Mouse (Mus musculus) midbrain, embryonic 11.5 days (tissue): ENCODE data around the gene H2-M5. TPM values are rescaled to one million over a fixed set of nuclear protein-coding genes. Genes with fewer than 3 reads are reported as not detected.

ENCODE experiments used
- ATAC-seq: fragments of 200-750 bp; cut with Nextera tagmentation; 2 replicates; pipeline ENCODE4 v1.8.0; 2017; ENCODE audit warnings: moderate TSS enrichment, moderate library complexity; ENCODE audit not compliant: low FRiP score
- DNase-seq: peaks from one replicate; pipeline ENCODE4 v3.0.0; 2015; ENCODE audit warnings: low spot score; ENCODE audit errors: missing footprints
- H3K27ac ChIP-seq: fragments of 300-500 bp; sonication (generic); 2 replicates; pipeline ENCODE4 v1.5.1; 2014; ENCODE audit warnings: low read depth, low read length
- H3K27me3 ChIP-seq: fragments of 300-500 bp; sonication (generic); 2 replicates; pipeline ENCODE4 v1.6.1; 2014; ENCODE audit warnings: mild to moderate bottlenecking, low read length, moderate library complexity, mixed read lengths; ENCODE audit not compliant: control insufficient read depth, insufficient read depth
- H3K36me3 ChIP-seq: fragments of 300-500 bp; sonication (generic); 2 replicates; pipeline ENCODE4 v1.6.1; 2014; ENCODE audit warnings: mild to moderate bottlenecking, low read length, moderate library complexity, mixed read lengths; ENCODE audit not compliant: control insufficient read depth, insufficient read depth
- H3K4me1 ChIP-seq: fragments of 300-500 bp; sonication (generic); 2 replicates; pipeline ENCODE4 v1.6.1; 2014; ENCODE audit warnings: low read length; ENCODE audit not compliant: control insufficient read depth, insufficient read depth
- H3K4me2 ChIP-seq: fragments of 300-500 bp; sonication (generic); 2 replicates; pipeline ENCODE4 v1.6.1; 2014; ENCODE audit warnings: mild to moderate bottlenecking, moderate library complexity
- H3K4me3 ChIP-seq: fragments of 300-500 bp; sonication (generic); 2 replicates; pipeline ENCODE4 v1.5.1; 2014; ENCODE audit warnings: low read depth, low read length
- H3K9ac ChIP-seq: fragments of 300-500 bp; sonication (generic); 2 replicates; pipeline ENCODE4 v1.6.1; 2014; ENCODE audit warnings: low read length
- H3K9me3 ChIP-seq: fragments of 300-500 bp; sonication (generic); 2 replicates; pipeline ENCODE4 v1.6.1; 2016; ENCODE audit warnings: low read length; ENCODE audit not compliant: control insufficient read depth
- WGBS: fragments of 180-500 bp; shearing (Covaris S2); extraction: QIAGEN DNeasy Blood & Tissue Kit; methylation state at CpG from one replicate; pipeline ENCODE4 v1.1.7; 2014; 5-methylcytosine and 5-hydroxymethylcytosine counted together
- polyA plus RNA-seq: library from polyadenylated mRNA; unstranded; fragments of >200 nt; fragmentation: Nextera tagmentation; extraction: Ambion mirVana; gene quantifications from 2 replicates; pipeline ENCODE4 v1.2.1, GENCODE M21; 2014

H2-M5 gene
- polyA plus RNA-seq, 1 experiment from 2014 or later, result 0.67 TPM

DNA sequence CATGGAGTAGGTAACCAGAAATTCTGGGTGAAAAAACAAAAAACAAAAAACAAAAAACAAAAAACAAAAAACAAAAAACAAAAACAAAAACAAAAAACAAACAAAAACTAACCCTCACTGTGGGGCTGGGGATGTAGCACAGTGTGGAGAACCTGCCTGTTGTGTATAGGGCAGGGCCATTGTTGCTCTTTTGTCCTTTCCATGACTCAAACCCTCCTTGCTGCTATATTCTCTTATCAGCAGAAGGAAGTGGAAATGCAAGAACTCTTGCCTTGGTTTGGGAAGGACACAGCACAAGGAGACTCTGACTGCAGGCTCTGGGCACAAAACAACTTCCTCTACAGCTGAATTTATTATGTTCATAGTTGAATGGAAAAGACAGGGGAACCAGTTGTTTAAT lies 27.0 kb upstream of the H2-M5 start:
- ATAC-seq, result no peak

DNA sequence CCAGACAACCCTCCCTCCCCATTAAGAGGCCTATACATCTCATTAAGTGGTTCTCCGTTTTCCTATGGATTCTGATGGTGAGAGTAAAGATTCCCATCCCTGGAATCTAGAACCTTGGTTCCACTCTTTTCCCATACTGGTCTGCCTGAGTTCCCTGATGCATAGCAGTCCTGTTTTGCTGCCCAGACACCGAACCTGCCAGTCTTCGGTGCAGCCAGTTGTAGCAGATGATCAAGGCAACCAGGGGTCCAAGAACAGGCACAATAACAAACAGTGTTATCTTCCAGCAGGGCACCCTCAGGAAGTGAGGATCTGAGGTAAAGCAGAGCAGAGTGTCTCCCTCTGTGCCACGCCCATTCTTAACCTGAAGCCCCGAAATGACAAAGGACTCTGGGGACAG lies 22.8 kb upstream of the H2-M5 start:
- peaks cover 10% of the 10 kb centered on the region; the same call in 1 of the 2 replicates for H3K36me3 ChIP-seq
- ATAC-seq (no peak), DNase-seq (no peak)
- no peaks in the 10 kb centered on the region for H3K27me3 ChIP-seq
- no peak overlapping the region for H3K9ac ChIP-seq
- H3K9me3 ChIP-seq, result no peaks in the 10 kb centered on the region
- no peak overlapping the region for H3K4me2 ChIP-seq
- H3K4me1 ChIP-seq, result no peaks in the 10 kb centered on the region
- no peak overlapping the region for H3K27ac ChIP-seq
- 79% methylated on average over 5 of the region's 5 CpGs for WGBS
- H3K4me3 ChIP-seq, result no peak overlapping the region

More for the DNA sequence above, 27.0 kb upstream of the H2-M5 start:
- Histone ChIP-seq H3K4me1 (no peaks in the 10 kb centered on the region), H3K4me2 (no peak overlapping the region), H3K27me3 (no peaks in the 10 kb centered on the region), H3K4me3 (no peak overlapping the region), H3K27ac (no peak overlapping the region), H3K36me3 (no peaks in the 10 kb centered on the region), H3K9me3 (no peaks in the 10 kb centered on the region), H3K9ac (no peak overlapping the region)
- DNase-seq, result no peak

DNA sequence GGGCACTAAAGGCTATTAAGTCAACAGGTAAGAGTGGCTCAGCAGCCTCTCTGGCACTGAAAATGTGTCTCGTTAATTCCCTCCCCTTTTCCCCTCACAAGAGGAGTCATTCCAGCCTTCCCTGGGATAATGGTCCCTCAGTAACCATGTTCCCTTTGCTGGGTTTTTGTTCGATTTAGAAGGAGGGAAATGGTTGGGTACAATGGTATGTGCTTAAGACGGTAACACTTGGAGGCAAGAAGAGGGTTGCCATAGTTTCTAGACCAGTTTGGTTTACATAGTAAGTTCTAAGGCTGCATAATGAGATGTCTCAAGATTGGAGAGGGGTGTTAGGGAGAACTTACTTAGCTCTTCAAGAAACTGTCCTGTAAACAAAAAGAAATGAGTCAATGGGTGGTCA lies 22.4 kb upstream of the H2-M5 start:
- no peaks in the 10 kb centered on the region for H3K9me3 ChIP-seq
- DNase-seq (no peak), ATAC-seq (no peak)
- 88% methylated on average over 3 of the region's 3 CpGs for WGBS
- H3K9ac ChIP-seq, result no peak overlapping the region
- no peaks in the 10 kb centered on the region for H3K27me3 ChIP-seq
- no peaks in the 10 kb centered on the region for H3K4me1 ChIP-seq
- no peak overlapping the region for H3K4me2 ChIP-seq
- H3K4me3 ChIP-seq, result no peak overlapping the region
- peaks cover 10% of the 10 kb centered on the region; the same call in 1 of the 2 replicates for H3K36me3 ChIP-seq
- H3K27ac ChIP-seq, result no peak overlapping the region

DNA sequence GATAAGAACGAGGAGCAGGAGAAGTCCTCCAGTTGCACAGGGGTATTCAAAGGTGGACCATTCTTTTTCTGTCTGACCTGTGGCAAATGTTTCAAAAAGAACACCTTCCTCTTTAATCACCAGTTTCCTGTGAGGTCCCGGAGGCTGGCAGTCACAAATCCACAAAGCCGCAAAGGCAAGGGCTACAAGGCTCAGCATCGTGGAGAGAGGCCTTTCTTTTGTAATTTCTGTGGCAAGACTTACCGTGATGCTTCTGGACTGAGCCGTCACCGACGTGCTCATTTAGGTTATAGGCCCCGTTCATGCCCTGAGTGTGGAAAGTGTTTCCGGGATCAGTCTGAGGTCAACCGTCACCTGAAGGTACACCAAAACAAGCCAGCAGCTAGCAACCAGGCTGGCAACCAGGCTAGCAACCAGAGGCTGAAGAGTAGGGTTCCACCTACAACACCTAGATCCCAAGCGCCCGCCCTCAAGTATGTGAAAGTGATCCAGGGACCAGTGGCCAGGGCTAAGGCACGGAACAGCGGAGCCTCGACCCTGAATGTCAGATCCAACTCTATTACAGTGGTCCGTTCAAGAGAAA lies 20.2 kb upstream of the H2-M5 start:
- Histone ChIP-seq H3K4me3 (no peak overlapping the region), H3K27ac (no peak overlapping the region), H3K27me3 (no peaks in the 10 kb centered on the region), H3K4me2 (no peak overlapping the region), H3K4me1 (no peaks in the 10 kb centered on the region), H3K36me3 (peaks cover 10% of the 10 kb centered on the region; the same call in 1 of the 2 replicates), H3K9me3 (no peaks in the 10 kb centered on the region), H3K9ac (no peak overlapping the region)
- DNase-seq (no peak), ATAC-seq (no peak)
- WGBS, result 95% methylated on average over 17 of the region's 17 CpGs

DNA sequence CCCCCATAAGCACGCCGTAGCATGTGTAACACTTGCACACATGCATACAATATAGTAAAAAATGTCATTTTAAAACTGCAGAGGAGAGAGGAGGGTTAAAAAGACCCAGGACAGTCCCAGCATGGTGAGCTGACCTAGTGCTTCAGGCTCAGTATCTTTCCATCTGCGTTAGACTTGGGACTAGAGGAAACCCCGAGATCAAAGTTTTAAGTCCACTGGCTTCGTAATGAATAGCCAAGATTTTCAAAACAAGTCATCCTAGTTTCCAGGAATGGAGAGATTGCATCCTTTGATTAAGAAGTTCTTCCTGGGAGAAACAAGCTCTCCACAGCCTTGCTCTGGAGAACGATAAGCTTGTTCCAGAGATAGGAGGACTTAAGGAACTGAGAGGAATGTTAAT lies 18.8 kb upstream of the H2-M5 start:
- H3K4me2 ChIP-seq, result no peak overlapping the region
- no peak overlapping the region for H3K9ac ChIP-seq
- peaks cover 10% of the 10 kb centered on the region; the same call in 1 of the 2 replicates for H3K36me3 ChIP-seq
- no peaks in the 10 kb centered on the region for H3K27me3 ChIP-seq
- DNase-seq (peak; percentile 14), ATAC-seq (no peak)
- no peaks in the 10 kb centered on the region for H3K9me3 ChIP-seq
- H3K4me1 ChIP-seq, result peaks cover 3% of the 10 kb centered on the region; the same call in 1 of the 2 replicates
- no peak overlapping the region for H3K27ac ChIP-seq
- no peak overlapping the region for H3K4me3 ChIP-seq
- WGBS, result 93% methylated on average over 6 of the region's 6 CpGs

DNA sequence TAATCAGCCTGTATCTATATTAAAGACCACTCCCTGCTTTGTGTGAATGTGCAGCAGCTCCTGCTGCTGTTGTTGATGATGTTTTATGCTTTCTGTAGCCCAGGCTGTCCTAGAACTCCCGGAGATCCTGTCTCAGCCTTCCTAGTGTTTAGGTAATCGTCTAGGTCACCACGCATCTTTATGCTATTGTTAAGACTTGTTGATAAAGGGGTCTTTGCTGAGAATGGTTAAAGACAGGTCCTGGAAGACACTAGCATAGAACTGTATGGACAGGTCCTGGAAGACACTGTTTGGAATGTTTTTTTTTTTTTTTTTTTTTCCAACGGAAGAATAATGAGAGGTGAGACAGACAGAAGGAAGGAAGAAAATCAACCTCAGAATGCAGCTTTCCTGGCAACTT lies 14.0 kb upstream of the H2-M5 start:
- no peak for ATAC-seq
- 45% methylated on average over 4 of the region's 4 CpGs for WGBS
- DNase-seq, result no peak
- H3K27me3 ChIP-seq, result no peaks in the 10 kb centered on the region
- H3K4me1 ChIP-seq, result peaks cover 3% of the 10 kb centered on the region; the same call in 1 of the 2 replicates
- H3K4me3 ChIP-seq, result peak overlapping the region; percentile 62
- H3K9me3 ChIP-seq, result no peaks in the 10 kb centered on the region
- no peak overlapping the region for H3K27ac ChIP-seq
- H3K4me2 ChIP-seq, result peak overlapping the region; percentile 78
- H3K9ac ChIP-seq, result peak overlapping the region; percentile 95
- H3K36me3 ChIP-seq, result no peaks in the 10 kb centered on the region; the same call in 1 of the 2 replicates

DNA sequence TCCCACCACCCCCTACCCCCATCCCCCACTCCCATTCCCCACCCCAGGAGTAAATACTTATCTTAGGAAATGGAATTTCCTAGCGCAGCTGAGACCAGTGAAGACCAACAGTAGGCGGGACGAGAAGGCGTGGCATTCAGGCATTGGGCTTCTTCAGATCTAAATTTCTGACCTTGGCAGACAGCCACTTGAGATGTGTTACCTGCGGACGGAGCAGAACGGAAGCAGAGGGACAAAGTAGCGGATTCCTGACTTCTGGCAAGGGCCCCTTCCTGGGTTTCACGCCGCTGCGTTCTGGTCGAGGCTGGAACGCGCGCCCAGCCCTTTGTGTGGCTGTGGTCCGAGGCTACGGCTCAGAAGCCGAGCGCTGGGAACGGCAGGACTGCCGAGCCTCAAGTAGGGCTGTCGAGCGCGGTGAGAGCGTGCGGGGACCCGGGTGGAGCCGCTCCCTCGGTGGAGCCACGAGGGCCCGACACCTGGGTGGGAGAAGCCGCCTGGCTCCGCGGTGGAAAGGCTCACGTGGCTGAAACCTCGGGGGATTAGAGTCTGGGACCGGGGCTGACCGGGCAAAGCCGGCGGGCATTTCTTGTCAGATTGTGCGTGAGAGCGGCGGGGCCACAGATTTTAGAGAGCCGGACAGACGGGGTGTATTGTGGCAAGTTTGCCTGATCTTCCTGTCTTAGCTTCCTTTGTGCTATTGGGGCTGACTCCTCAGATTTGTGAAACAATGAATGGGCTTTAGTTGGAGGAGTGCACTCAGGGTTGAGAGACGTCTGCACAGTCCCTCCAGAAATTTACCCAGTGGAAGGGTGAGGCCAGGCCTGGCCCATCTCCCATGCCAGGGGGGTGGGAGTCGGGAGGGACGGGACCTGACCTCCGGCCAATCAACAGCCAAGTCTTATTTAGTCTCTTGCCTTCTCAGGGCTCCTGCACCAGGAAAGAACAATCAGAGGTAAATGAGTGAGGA lies 13.3 kb upstream of the H2-M5 start:
- ATAC-seq, result peak; percentile 87
- under 1% methylated on average over 49 of the region's 49 CpGs for WGBS
- DNase-seq, result peak; percentile 98
- H3K4me3 ChIP-seq, result peak overlapping the region; percentile 62
- peaks cover 3% of the 10 kb centered on the region; the same call in 1 of the 2 replicates for H3K4me1 ChIP-seq
- no peaks in the 10 kb centered on the region for H3K9me3 ChIP-seq
- H3K4me2 ChIP-seq, result peak overlapping the region; percentile 78
- H3K27me3 ChIP-seq, result no peaks in the 10 kb centered on the region
- H3K36me3 ChIP-seq, result no peaks in the 10 kb centered on the region; the same call in 1 of the 2 replicates
- peak overlapping the region; percentile 80 for H3K27ac ChIP-seq
- H3K9ac ChIP-seq, result peak overlapping the region; percentile 95

DNA sequence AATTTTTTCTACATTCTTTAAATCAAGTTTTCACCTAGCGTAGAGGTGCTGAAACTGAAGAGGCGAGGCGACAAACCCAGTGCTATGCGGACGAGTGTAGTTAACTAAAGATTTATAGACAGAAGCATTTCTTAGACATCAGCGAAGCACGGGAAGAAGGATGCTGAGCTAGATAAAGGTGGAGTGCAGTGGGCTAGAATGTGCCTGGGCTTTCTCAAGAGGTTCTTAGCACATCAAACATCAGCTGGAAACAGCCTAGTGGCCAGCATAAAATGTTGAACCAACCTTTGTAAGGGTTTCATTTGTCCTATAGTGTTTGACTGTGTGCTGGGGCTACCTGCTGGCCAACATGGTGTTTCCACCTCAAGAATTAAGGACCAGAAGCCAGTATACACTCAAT lies 11.5 kb upstream of the H2-M5 start, which contains the start of gene Zfp57:
Gene Zfp57 (plus strand): TSS at position 301 of the 400 bp plus-strand sequence.
- no peak within 1 kb of the TSS for H3K4me3 ChIP-seq
- H3K4me2 ChIP-seq, result peak within 1 kb of the TSS; percentile 78
- H3K27me3 ChIP-seq, result no peaks in the 10 kb centered on the region
- ATAC-seq, result no peak
- 95% methylated on average over 7 of the region's 7 CpGs for WGBS
- no peak for DNase-seq
- H3K9me3 ChIP-seq, result no peaks in the 10 kb centered on the region
- peaks cover 3% of the 10 kb centered on the region; the same call in 1 of the 2 replicates for H3K4me1 ChIP-seq
- no peaks in the 10 kb centered on the region for H3K36me3 ChIP-seq
- H3K9ac ChIP-seq, result no peak within 1 kb of the TSS
- no peak within 1 kb of the TSS for H3K27ac ChIP-seq

DNA sequence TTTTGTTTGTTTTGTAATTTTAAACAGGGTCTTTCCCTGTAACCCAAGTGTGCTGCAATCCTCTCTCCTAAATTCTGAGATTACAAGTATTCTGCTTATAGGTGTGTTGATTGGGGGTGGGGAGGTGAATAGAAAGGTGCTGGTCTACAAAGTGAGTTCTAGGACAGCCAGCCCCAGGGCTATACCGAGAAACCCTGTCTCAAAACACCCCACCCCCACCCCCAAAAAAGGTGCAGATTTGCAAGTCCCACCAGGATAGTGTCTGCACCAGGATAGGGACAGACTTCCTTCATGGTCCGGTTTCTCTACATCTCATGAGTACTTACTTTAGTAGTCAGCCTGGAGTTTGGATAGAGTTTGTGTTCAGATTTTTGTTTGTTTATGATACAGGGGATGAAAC lies 9.1 kb upstream of the H2-M5 start:
- Histone ChIP-seq H3K27ac (no peak overlapping the region), H3K4me1 (no peaks in the 10 kb centered on the region), H3K9ac (no peak overlapping the region), H3K4me3 (no peak overlapping the region), H3K27me3 (no peaks in the 10 kb centered on the region), H3K4me2 (no peak overlapping the region), H3K36me3 (no peaks in the 10 kb centered on the region), H3K9me3 (no peaks in the 10 kb centered on the region)
- WGBS, result 76% methylated on average over 2 of the region's 2 CpGs
- DNase-seq (peak; percentile 45), ATAC-seq (no peak)
